Mouse (Mus musculus): Measurements from ENCODE around the gene Arxes1.
"Not testable (repeated sequence)": the region's sequence is repeated elsewhere in the genome, so short reads cannot be mapped to it uniquely, and the experiment has no call there.

GRCm38 (mm10) chrX:136068020-136068419 is 34.9 kb downstream of the Arxes1 start, which contains the start of gene Bex2:
- not testable (repeated sequence) for TF ChIP-seq ZNF384 (IDR thresholded peaks at IDR 0.05; ENCODE audit: low read depth, low read length); ZC3H11A (IDR thresholded peaks at IDR 0.05; ENCODE audit: borderline replicate concordance, low read depth, low read length); HCFC1 (IDR thresholded peaks at IDR 0.05; ENCODE audit: borderline replicate concordance, insufficient read depth, low read length)
